Mouse (Mus musculus) thymus, adult 2 months (tissue): ENCODE data around the gene Slc24a3. TPM values are rescaled to one million over a fixed set of nuclear protein-coding genes. Genes with fewer than 3 reads are reported as not detected.

Experiments used
- DNase-seq: peaks from one replicate; pipeline ENCODE4 v3.0.0; 2021
- H3K27ac ChIP-seq: fragments of 200-500 bp; 2 replicates; pipeline ENCODE4 v1.5.1; 2012; ENCODE audit warnings: low read length, control low read depth; ENCODE audit not compliant: control insufficient read depth, insufficient read depth
- H3K27me3 ChIP-seq: fragments of 200-500 bp; 2 replicates; pipeline ENCODE4 v1.6.1; 2012; ENCODE audit warnings: mild to moderate bottlenecking, low read length, moderate library complexity, mixed read lengths; ENCODE audit not compliant: control insufficient read depth, insufficient read depth
- H3K36me3 ChIP-seq: fragments of 200-500 bp; 2 replicates; pipeline ENCODE4 v1.6.1; 2012; ENCODE audit warnings: mild to moderate bottlenecking, low read length, moderate library complexity; ENCODE audit not compliant: control insufficient read depth, insufficient read depth
- H3K4me1 ChIP-seq: fragments of 200-500 bp; replicated peaks from 2 replicates; pipeline ENCODE4 v1.6.1; 2012; ENCODE audit warnings: low read length; ENCODE audit not compliant: control insufficient read depth, insufficient read depth
- H3K4me3 ChIP-seq: fragments of 200-500 bp; 2 replicates; pipeline ENCODE4 v1.5.1; 2012; ENCODE audit warnings: mild to moderate bottlenecking, low read length, control low read depth, moderate library complexity; ENCODE audit not compliant: control insufficient read depth, insufficient read depth
- CTCF ChIP-seq: fragments of 200-500 bp; IDR thresholded peaks from 2 replicates; pipeline ENCODE4 v1.5.1; 2012; ENCODE audit warnings: mild to moderate bottlenecking, control low read depth, low read length, moderate library complexity, borderline replicate concordance; ENCODE audit not compliant: control insufficient read depth, poor library complexity, insufficient read depth; ENCODE audit errors: extremely low read depth
- POLR2A ChIP-seq: fragments of 200-500 bp; IDR thresholded peaks from 2 replicates; pipeline ENCODE4 v1.6.1; 2012; ENCODE audit warnings: mild to moderate bottlenecking, low read length, control low read depth, moderate library complexity; ENCODE audit not compliant: control insufficient read depth, poor library complexity, insufficient read depth; ENCODE audit errors: extremely low read depth
- WGBS: fragments of 180-500 bp; shearing (Covaris S2); methylation state at CpG from one replicate; pipeline ENCODE4 v1.1.7; 2018; 5-methylcytosine and 5-hydroxymethylcytosine counted together
- polyA plus RNA-seq: library from polyadenylated mRNA; depleted of rRNA; stranded (reverse); fragments of >200 nt; gene quantifications from 2 replicates; pipeline ENCODE4 v1.2.3, GENCODE M21; 2012

The Slc24a3 gene
- polyA plus RNA-seq, 1 experiment = 2.7 TPM

- Histone ChIP-seq H3K4me1 (no peaks in the 10 kb centered on the region), H3K36me3 (no peaks in the 10 kb centered on the region), H3K27me3 (no peaks in the 10 kb centered on the region), H3K4me3 (no peak overlapping the region), H3K27ac (no peak overlapping the region)
- no peak for TF ChIP-seq POLR2A
- TF ChIP-seq CTCF = no peak
- DNase-seq = no peak
- WGBS = 96% methylated on average over 1 of the region's 1 CpGs
These were observed 272.2 kb downstream of the Slc24a3 start for GRCm38 (mm10) chr2:145439755-145440154.

GRCm38 (mm10) chr2:145457106-145457747 lies 289.7 kb downstream of the Slc24a3 start:
- no peak for DNase-seq
- Histone ChIP-seq H3K27me3 (no peaks in the 10 kb centered on the region), H3K36me3 (no peaks in the 10 kb centered on the region), H3K27ac (no peak overlapping the region), H3K4me3 (no peak overlapping the region), H3K4me1 (no peaks in the 10 kb centered on the region)
- TF ChIP-seq CTCF = no peak
- TF ChIP-seq POLR2A = no peak
- WGBS = 78% methylated on average over 8 of the region's 8 CpGs

DNA sequence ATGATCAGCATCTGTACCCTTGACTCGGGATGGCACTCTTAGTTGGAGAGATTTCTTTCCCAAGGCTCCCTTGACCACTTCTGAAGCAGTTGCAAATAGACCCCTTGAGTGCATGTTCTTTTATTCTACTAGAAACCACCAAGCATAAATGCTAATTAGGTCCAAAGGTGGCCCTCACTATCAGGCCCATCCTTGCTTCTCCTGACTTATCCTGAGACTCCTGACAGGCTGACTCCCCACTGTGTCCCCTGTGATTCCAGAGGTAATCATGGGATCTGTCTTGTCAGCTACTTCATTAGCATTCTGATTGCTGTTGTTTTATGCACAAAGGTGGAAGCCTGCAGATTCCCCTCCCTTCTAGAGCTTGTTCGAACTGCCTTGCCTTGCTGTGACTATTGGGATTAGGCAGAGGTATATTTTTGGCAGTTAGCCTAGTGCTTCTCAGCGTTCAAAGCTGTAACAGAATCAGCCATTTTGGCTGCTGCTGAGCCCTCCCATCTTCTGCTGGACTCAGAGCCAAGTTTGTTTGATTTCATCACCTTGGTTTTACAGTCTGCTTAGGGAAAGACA lies 293.4 kb downstream of the Slc24a3 start:
- H3K36me3 ChIP-seq = no peaks in the 10 kb centered on the region
- no peak for DNase-seq
- TF ChIP-seq POLR2A (no peak), CTCF (no peak)
- H3K4me3 ChIP-seq = no peak overlapping the region
- H3K27me3 ChIP-seq = no peaks in the 10 kb centered on the region
- 75% methylated on average over 3 of the region's 3 CpGs for WGBS
- no peak overlapping the region for H3K27ac ChIP-seq
- H3K4me1 ChIP-seq = no peaks in the 10 kb centered on the region

- H3K4me3 ChIP-seq = no peak overlapping the region
- no peak overlapping the region for H3K27ac ChIP-seq
- H3K36me3 ChIP-seq = no peaks in the 10 kb centered on the region
- no peak for TF ChIP-seq POLR2A
- no peak for TF ChIP-seq CTCF
- WGBS = 70% methylated on average over 2 of the region's 2 CpGs
- H3K27me3 ChIP-seq = no peaks in the 10 kb centered on the region
- no peak for DNase-seq
- H3K4me1 ChIP-seq = no peaks in the 10 kb centered on the region
These were observed 294.7 kb downstream of the Slc24a3 start for GRCm38 (mm10) chr2:145462253-145462652.

GRCm38 (mm10) chr2:145468701-145469325 lies 301.3 kb downstream of the Slc24a3 start:
- TF ChIP-seq POLR2A = no peak
- TF ChIP-seq CTCF = no peak
- no peak for DNase-seq
- Histone ChIP-seq H3K4me1 (no peaks in the 10 kb centered on the region), H3K27me3 (no peaks in the 10 kb centered on the region), H3K27ac (no peak overlapping the region), H3K36me3 (no peaks in the 10 kb centered on the region), H3K4me3 (no peak overlapping the region)
- 92% methylated on average over 5 of the region's 5 CpGs for WGBS

DNA sequence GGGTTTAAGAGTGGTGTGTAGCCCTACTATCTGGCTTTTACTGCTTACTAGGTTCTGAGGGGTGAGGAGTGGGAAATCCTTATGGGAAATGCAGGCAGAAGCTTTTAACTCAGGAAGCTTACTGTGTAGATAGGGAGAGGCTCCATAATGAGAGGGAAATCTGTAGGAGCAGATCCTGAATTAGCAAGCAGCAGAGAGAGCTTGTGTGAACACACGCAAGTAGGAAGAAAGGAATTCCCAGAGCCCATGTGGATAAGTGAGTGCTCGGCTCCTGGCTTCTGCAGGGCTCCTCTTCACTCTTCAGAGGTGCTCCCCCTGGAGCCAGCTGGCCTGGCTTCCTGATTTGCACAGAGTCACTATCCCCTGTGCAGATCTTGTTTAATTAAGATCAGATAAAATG lies 309.9 kb downstream of the Slc24a3 start:
- DNase-seq = no peak
- H3K4me1 ChIP-seq = no peaks in the 10 kb centered on the region
- WGBS = 93% methylated on average over 2 of the region's 2 CpGs
- H3K27me3 ChIP-seq = no peaks in the 10 kb centered on the region
- no peak overlapping the region for H3K4me3 ChIP-seq
- H3K36me3 ChIP-seq = no peaks in the 10 kb centered on the region
- no peak overlapping the region for H3K27ac ChIP-seq
- TF ChIP-seq POLR2A (no peak), CTCF (no peak)

DNA sequence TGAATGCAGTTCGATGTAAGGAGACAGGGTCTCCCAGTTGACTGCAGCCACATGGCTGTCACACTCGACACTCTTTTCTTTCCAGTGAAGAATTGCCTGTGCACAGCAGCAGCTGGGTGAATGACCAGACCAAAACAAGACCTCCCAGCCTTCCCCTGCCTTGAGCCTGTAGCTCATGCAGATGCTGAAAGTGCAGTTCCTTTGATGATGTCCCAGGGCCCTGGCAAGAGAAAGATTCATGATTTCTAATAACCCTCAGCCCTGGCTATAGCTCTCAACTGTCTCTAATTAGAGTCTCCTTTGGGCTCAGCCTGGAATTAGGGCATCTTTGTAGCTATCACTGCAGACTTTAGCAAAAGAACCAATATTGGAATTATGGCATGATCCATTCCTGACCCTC lies 312.1 kb downstream of the Slc24a3 start:
- Histone ChIP-seq H3K4me1 (no peaks in the 10 kb centered on the region), H3K27me3 (no peaks in the 10 kb centered on the region), H3K4me3 (no peak overlapping the region), H3K36me3 (no peaks in the 10 kb centered on the region), H3K27ac (no peak overlapping the region)
- DNase-seq = no peak
- no peak for TF ChIP-seq POLR2A
- TF ChIP-seq CTCF = no peak
- 78% methylated on average over 2 of the region's 2 CpGs for WGBS
